Mouse (Mus musculus): ENCODE data around the gene Smndc1. TPM values are rescaled to one million over a fixed set of nuclear protein-coding genes. Genes with fewer than 3 reads are reported as not detected.

The Smndc1 gene
- polyA plus RNA-seq, 2 experiments: 33.9 to 38.6 TPM

GRCm38 (mm10) chr19:53404837-53405356, 14.5 kb upstream of the Smndc1 start:
- Histone ChIP-seq H3K27me3 (ENCODE audit: control insufficient read depth, insufficient read depth, low read length) (no peaks in the 10 kb centered on the region), H3K4me1 (ENCODE audit: control insufficient read depth, insufficient read depth, low read length) (no peaks in the 10 kb centered on the region; the same call in 1 of the 2 replicates), H3K4me2 (replicated peaks; ENCODE audit: low read depth, low read length, severe bottlenecking) (no peak overlapping the region), H3K4me3 (replicated peaks; ENCODE audit: low read length) (no peak overlapping the region), H3K27ac (replicated peaks; ENCODE audit: low read depth, low read length) (no peak overlapping the region), H3K36me3 (ENCODE audit: control insufficient read depth, insufficient read depth, low read length) (no peaks in the 10 kb centered on the region), H3K9ac (ENCODE audit: low read depth, low read length, severe bottlenecking) (no peak overlapping the region), H3K9me3 (ENCODE audit: control insufficient read depth, low read length) (no peaks in the 10 kb centered on the region)
- 88% methylated on average over 18 of the region's 18 CpGs for WGBS
- TF ChIP-seq POLR2A (IDR thresholded peaks at IDR 0.05; ENCODE audit: borderline replicate concordance, extremely low read depth, insufficient read depth, insufficient read length): no peak
- ATAC-seq (ENCODE audit: low FRiP score, low read depth): no peak
- no peak for DNase-seq (ENCODE audit: low spot score)

GRCm38 (mm10) chr19:53404219-53404836, 13.9 kb upstream of the Smndc1 start:
- no peak overlapping the region for H3K4me2 ChIP-seq (replicated peaks; ENCODE audit: low read depth, low read length, severe bottlenecking)
- no peaks in the 10 kb centered on the region for H3K4me1 ChIP-seq (ENCODE audit: control insufficient read depth, insufficient read depth, low read length)
- no peaks in the 10 kb centered on the region for H3K9me3 ChIP-seq (ENCODE audit: control insufficient read depth, low read length)
- H3K36me3 ChIP-seq (ENCODE audit: control insufficient read depth, insufficient read depth, low read length): no peaks in the 10 kb centered on the region
- no peak overlapping the region for H3K27ac ChIP-seq (replicated peaks; ENCODE audit: low read depth, low read length)
- TF ChIP-seq POLR2A (IDR thresholded peaks at IDR 0.05; ENCODE audit: borderline replicate concordance, extremely low read depth, insufficient read depth, insufficient read length): no peak
- ATAC-seq (ENCODE audit: low FRiP score, low read depth) (no peak), DNase-seq (ENCODE audit: low spot score) (no peak)
- no peak overlapping the region for H3K4me3 ChIP-seq (replicated peaks; ENCODE audit: low read length)
- no peaks in the 10 kb centered on the region for H3K27me3 ChIP-seq (ENCODE audit: control insufficient read depth, insufficient read depth, low read length)
- no peak overlapping the region for H3K9ac ChIP-seq (ENCODE audit: low read depth, low read length, severe bottlenecking)
- WGBS: 94% methylated on average over 10 of the region's 10 CpGs

DNA sequence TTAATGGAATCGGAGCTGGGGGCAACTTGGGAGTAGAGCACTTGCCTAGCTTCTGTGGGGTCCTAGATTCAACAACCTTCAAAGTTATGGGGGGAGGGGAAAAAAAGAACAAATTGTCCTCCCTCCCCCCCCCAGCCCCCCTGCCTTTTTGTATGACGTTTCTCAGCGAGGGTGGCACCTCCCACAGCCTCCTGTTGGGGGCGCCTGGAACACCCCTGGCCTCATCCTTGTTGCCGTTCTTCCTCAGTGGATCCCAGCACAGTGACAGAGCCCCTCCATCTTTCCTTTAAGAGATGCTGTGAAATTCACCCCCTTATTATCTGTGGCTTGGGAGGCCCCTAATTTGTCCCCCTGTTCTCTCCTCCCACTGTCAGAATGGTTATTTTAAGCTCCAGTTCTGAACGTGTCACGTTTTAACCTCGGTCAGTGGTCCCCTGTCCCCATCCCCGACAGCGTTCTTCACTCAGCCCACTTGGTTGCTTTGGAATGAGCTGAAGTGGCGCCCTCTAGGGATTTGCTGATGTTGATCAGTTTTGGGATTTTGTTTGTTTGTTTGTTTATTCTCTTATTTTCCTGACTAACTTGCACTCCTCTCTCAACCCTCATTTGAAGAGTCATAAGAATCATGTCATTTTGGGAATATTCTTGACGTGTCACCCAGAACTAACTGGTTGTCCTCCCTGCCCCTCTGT, 12.5 kb upstream of the Smndc1 start:
- Histone ChIP-seq H3K27me3 (ENCODE audit: control insufficient read depth, insufficient read depth, low read length) (no peaks in the 10 kb centered on the region), H3K27ac (replicated peaks; ENCODE audit: low read depth, low read length) (no peak overlapping the region), H3K9ac (ENCODE audit: low read depth, low read length, severe bottlenecking) (no peak overlapping the region), H3K9me3 (ENCODE audit: control insufficient read depth, low read length) (no peaks in the 10 kb centered on the region), H3K4me3 (replicated peaks; ENCODE audit: low read length) (no peak overlapping the region), H3K4me2 (replicated peaks; ENCODE audit: low read depth, low read length, severe bottlenecking) (no peak overlapping the region), H3K4me1 (ENCODE audit: control insufficient read depth, insufficient read depth, low read length) (no peaks in the 10 kb centered on the region), H3K36me3 (ENCODE audit: control insufficient read depth, insufficient read depth, low read length) (no peaks in the 10 kb centered on the region)
- TF ChIP-seq POLR2A (IDR thresholded peaks at IDR 0.05; ENCODE audit: borderline replicate concordance, extremely low read depth, insufficient read depth, insufficient read length): no peak
- ATAC-seq (ENCODE audit: low FRiP score, low read depth): no peak
- DNase-seq (ENCODE audit: low spot score): no peak
- WGBS: 49% methylated on average over 12 of the region's 12 CpGs

DNA sequence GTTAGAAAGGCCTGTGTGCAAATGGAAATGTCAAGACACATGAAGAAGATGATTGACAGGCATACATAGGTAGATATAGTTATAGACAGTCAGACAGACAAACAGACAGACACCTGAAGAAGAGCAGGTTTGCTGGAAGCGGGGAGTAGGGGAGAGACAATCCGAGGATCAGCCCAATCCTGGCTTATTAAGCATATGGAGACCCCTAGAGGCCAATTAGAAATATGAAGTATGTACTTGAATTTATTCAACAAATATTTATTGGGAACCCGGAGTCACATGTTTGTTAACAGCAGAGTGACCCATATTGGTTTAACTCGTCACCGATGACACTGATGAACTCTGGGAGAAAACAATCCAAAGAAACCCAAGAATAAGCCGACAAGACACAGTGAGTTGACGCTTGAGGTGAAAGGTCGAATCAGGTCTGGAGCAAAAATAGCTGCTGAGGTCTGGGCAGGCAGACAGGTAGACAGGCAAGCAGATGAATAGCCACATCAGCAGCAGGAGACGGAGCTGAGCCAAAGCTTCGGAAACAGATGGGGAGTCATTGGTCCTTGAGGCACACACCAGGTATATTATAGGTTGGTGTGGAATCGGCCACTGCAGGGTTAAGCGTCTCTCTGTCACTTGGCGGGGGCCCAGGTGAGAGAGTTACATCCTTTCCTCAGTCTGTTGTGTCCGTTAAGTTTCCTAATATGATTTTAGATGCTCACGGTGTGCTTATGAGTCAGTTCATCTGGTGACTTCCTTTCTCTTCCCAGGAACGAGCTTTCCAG, 10.1 kb upstream of the Smndc1 start:
- TF ChIP-seq POLR2A (IDR thresholded peaks at IDR 0.05; ENCODE audit: borderline replicate concordance, extremely low read depth, insufficient read depth, insufficient read length): no peak
- Histone ChIP-seq H3K4me2 (replicated peaks; ENCODE audit: low read depth, low read length, severe bottlenecking) (no peak overlapping the region), H3K4me3 (replicated peaks; ENCODE audit: low read length) (no peak overlapping the region), H3K27ac (replicated peaks; ENCODE audit: low read depth, low read length) (no peak overlapping the region), H3K36me3 (ENCODE audit: control insufficient read depth, insufficient read depth, low read length) (no peaks in the 10 kb centered on the region), H3K4me1 (ENCODE audit: control insufficient read depth, insufficient read depth, low read length) (no peaks in the 10 kb centered on the region), H3K27me3 (ENCODE audit: control insufficient read depth, insufficient read depth, low read length) (no peaks in the 10 kb centered on the region), H3K9me3 (ENCODE audit: control insufficient read depth, low read length) (no peaks in the 10 kb centered on the region), H3K9ac (ENCODE audit: low read depth, low read length, severe bottlenecking) (no peak overlapping the region)
- ATAC-seq (ENCODE audit: low FRiP score, low read depth) (no peak), DNase-seq (ENCODE audit: low spot score) (no peak)
- WGBS: 85% methylated on average over 16 of the region's 16 CpGs

DNA sequence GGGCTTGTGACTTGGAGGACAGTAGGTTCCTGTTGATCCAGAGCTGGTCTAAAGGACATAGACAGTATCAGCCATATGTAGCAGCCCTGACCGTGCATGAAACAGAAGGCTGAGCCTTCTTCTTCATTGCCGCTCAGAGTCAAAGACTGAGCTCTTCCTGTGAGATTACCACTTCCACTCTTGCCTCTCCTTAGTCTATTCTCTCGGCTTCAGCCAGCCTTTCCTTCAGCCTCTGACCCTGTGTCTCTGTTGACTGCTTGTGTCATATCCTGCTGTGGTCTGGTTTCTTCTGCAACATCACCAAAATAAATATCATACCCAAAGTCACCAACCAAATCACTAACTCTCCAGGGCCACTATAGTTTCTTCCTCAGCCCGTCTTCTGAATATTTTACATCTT, 8.8 kb upstream of the Smndc1 start:
- ATAC-seq (ENCODE audit: low FRiP score, low read depth): no peak
- Histone ChIP-seq H3K9me3 (ENCODE audit: control insufficient read depth, low read length) (no peaks in the 10 kb centered on the region), H3K36me3 (ENCODE audit: control insufficient read depth, insufficient read depth, low read length) (no peaks in the 10 kb centered on the region), H3K4me1 (ENCODE audit: control insufficient read depth, insufficient read depth, low read length) (no peaks in the 10 kb centered on the region), H3K4me2 (replicated peaks; ENCODE audit: low read depth, low read length, severe bottlenecking) (no peak overlapping the region), H3K27ac (replicated peaks; ENCODE audit: low read depth, low read length) (no peak overlapping the region), H3K9ac (ENCODE audit: low read depth, low read length, severe bottlenecking) (no peak overlapping the region), H3K4me3 (replicated peaks; ENCODE audit: low read length) (no peak overlapping the region), H3K27me3 (ENCODE audit: control insufficient read depth, insufficient read depth, low read length) (no peaks in the 10 kb centered on the region)
- TF ChIP-seq POLR2A (IDR thresholded peaks at IDR 0.05; ENCODE audit: borderline replicate concordance, extremely low read depth, insufficient read depth, insufficient read length): no peak
- WGBS: 86% methylated on average over 4 of the region's 4 CpGs
- DNase-seq (ENCODE audit: low spot score): no peak

All from limb, embryonic 14.5 days (tissue).